Mouse (Mus musculus): ENCODE data around the gene Rnf115. TPM values are rescaled to one million over a fixed set of nuclear protein-coding genes. Genes with fewer than 3 reads are reported as not detected.

Rnf115 gene
- polyA plus RNA-seq, 1 experiment from 2014 or later = 59.0 TPM

GRCm38 (mm10) chr3:96812395-96813091 lies 85.1 kb downstream of the Rnf115 start:
- DNase-seq (ENCODE audit: low spot score) (peak; percentile 86), ATAC-seq (replicated peaks; ENCODE audit: low FRiP score, low read depth) (peak; percentile 56; the same call in 1 of the 2 replicates)
- Histone ChIP-seq H3K4me3 (replicated peaks; ENCODE audit: low read depth, low read length) (no peak overlapping the region), H3K36me3 (ENCODE audit: insufficient read depth, low read length) (no peaks in the 10 kb centered on the region), H3K4me1 (replicated peaks; ENCODE audit: insufficient read depth, low read length) (no peaks in the 10 kb centered on the region), H3K27ac (no peak overlapping the region), H3K9me3 (replicated peaks; ENCODE audit: low read length) (no peaks in the 10 kb centered on the region), H3K27me3 (ENCODE audit: insufficient read depth, low read length) (no peaks in the 10 kb centered on the region), H3K9ac (ENCODE audit: low read depth, low read length) (no peak overlapping the region), H3K4me2 (ENCODE audit: low read length) (peak overlapping the region; percentile 30; the same call in 1 of the 2 replicates)
- WGBS = 33% methylated on average over 20 of the region's 20 CpGs
- peak; percentile 73 for TF ChIP-seq CTCF (IDR thresholded peaks at IDR 0.05; ENCODE audit: low read depth)

GRCm38 (mm10) chr3:96813106-96813505 lies 85.6 kb downstream of the Rnf115 start:
- no peak overlapping the region for H3K4me3 ChIP-seq (replicated peaks; ENCODE audit: low read depth, low read length)
- H3K27me3 ChIP-seq (ENCODE audit: insufficient read depth, low read length) = no peaks in the 10 kb centered on the region
- peak; percentile 60; the same call in 1 of the 2 replicates for TF ChIP-seq CTCF (IDR thresholded peaks at IDR 0.05; ENCODE audit: low read depth)
- H3K9me3 ChIP-seq (replicated peaks; ENCODE audit: low read length) = no peaks in the 10 kb centered on the region
- no peak overlapping the region for H3K27ac ChIP-seq
- H3K4me2 ChIP-seq (ENCODE audit: low read length) = peak overlapping the region; percentile 30
- no peak overlapping the region for H3K9ac ChIP-seq (ENCODE audit: low read depth, low read length)
- ATAC-seq (replicated peaks; ENCODE audit: low FRiP score, low read depth) (peak; percentile 64; the same call in 1 of the 2 replicates), DNase-seq (ENCODE audit: low spot score) (peak; percentile 69)
- no peaks in the 10 kb centered on the region for H3K4me1 ChIP-seq (replicated peaks; ENCODE audit: insufficient read depth, low read length)
- H3K36me3 ChIP-seq (ENCODE audit: insufficient read depth, low read length) = no peaks in the 10 kb centered on the region
- WGBS = 18% methylated on average over 9 of the region's 9 CpGs

- Histone ChIP-seq H3K4me3 (replicated peaks; ENCODE audit: low read depth, low read length) (no peak overlapping the region), H3K27me3 (ENCODE audit: insufficient read depth, low read length) (no peaks in the 10 kb centered on the region)
Measured at GRCm38 (mm10) chr3:96813591-96814244, 86.3 kb downstream of the Rnf115 start.

GRCm38 (mm10) chr3:96814342-96814741 lies 86.9 kb downstream of the Rnf115 start:
- Histone ChIP-seq H3K27ac (no peak overlapping the region), H3K9ac (ENCODE audit: low read depth, low read length) (no peak overlapping the region), H3K36me3 (ENCODE audit: insufficient read depth, low read length) (no peaks in the 10 kb centered on the region), H3K27me3 (ENCODE audit: insufficient read depth, low read length) (no peaks in the 10 kb centered on the region), H3K4me1 (replicated peaks; ENCODE audit: insufficient read depth, low read length) (no peaks in the 10 kb centered on the region), H3K4me3 (replicated peaks; ENCODE audit: low read depth, low read length) (no peak overlapping the region), H3K4me2 (ENCODE audit: low read length) (no peak overlapping the region), H3K9me3 (replicated peaks; ENCODE audit: low read length) (no peaks in the 10 kb centered on the region)
- ATAC-seq (replicated peaks; ENCODE audit: low FRiP score, low read depth) (no peak), DNase-seq (ENCODE audit: low spot score) (no peak)
- TF ChIP-seq CTCF (IDR thresholded peaks at IDR 0.05; ENCODE audit: low read depth) = no peak
- whole genome bisulfite sequencing = 77% methylated on average over 6 of the region's 6 CpGs

More at GRCm38 (mm10) chr3:96813591-96814244, 86.3 kb downstream of the Rnf115 start:
- no peaks in the 10 kb centered on the region for H3K4me1 ChIP-seq (replicated peaks; ENCODE audit: insufficient read depth, low read length)
- DNase-seq (ENCODE audit: low spot score) (no peak), ATAC-seq (replicated peaks; ENCODE audit: low FRiP score, low read depth) (0 out of 2 replicates have a peak, but pooled peaks have one; percentile 42)
- TF ChIP-seq CTCF (IDR thresholded peaks at IDR 0.05; ENCODE audit: low read depth) = no peak
- no peaks in the 10 kb centered on the region for H3K9me3 ChIP-seq (replicated peaks; ENCODE audit: low read length)
- no peak overlapping the region for H3K9ac ChIP-seq (ENCODE audit: low read depth, low read length)
- H3K36me3 ChIP-seq (ENCODE audit: insufficient read depth, low read length) = no peaks in the 10 kb centered on the region
- 50% methylated on average over 7 of the region's 7 CpGs for WGBS
- H3K4me2 ChIP-seq (ENCODE audit: low read length) = no peak overlapping the region; the same call in 1 of the 2 replicates
- no peak overlapping the region for H3K27ac ChIP-seq

- Histone ChIP-seq H3K36me3 (ENCODE audit: insufficient read depth, low read length) (no peaks in the 10 kb centered on the region), H3K27me3 (ENCODE audit: insufficient read depth, low read length) (no peaks in the 10 kb centered on the region), H3K4me1 (replicated peaks; ENCODE audit: insufficient read depth, low read length) (no peaks in the 10 kb centered on the region), H3K9me3 (replicated peaks; ENCODE audit: low read length) (no peaks in the 10 kb centered on the region), H3K27ac (no peak overlapping the region), H3K4me3 (replicated peaks; ENCODE audit: low read depth, low read length) (no peak overlapping the region), H3K4me2 (ENCODE audit: low read length) (no peak overlapping the region), H3K9ac (ENCODE audit: low read depth, low read length) (no peak overlapping the region)
- DNase-seq (ENCODE audit: low spot score) (no peak), ATAC-seq (replicated peaks; ENCODE audit: low FRiP score, low read depth) (peak; percentile 53; the same call in 1 of the 2 replicates)
- WGBS = 81% methylated on average over 6 of the region's 6 CpGs
- no peak for TF ChIP-seq CTCF (IDR thresholded peaks at IDR 0.05; ENCODE audit: low read depth)
Measured at GRCm38 (mm10) chr3:96820116-96820915, 92.9 kb downstream of the Rnf115 start.

- Histone ChIP-seq H3K9ac (ENCODE audit: low read depth, low read length) (no peak overlapping the region), H3K4me3 (replicated peaks; ENCODE audit: low read depth, low read length) (no peak overlapping the region), H3K9me3 (replicated peaks; ENCODE audit: low read length) (no peaks in the 10 kb centered on the region), H3K4me1 (replicated peaks; ENCODE audit: insufficient read depth, low read length) (no peaks in the 10 kb centered on the region), H3K36me3 (ENCODE audit: insufficient read depth, low read length) (no peaks in the 10 kb centered on the region), H3K27ac (no peak overlapping the region), H3K4me2 (ENCODE audit: low read length) (no peak overlapping the region), H3K27me3 (ENCODE audit: insufficient read depth, low read length) (no peaks in the 10 kb centered on the region)
- TF ChIP-seq CTCF (IDR thresholded peaks at IDR 0.05; ENCODE audit: low read depth) = no peak
- DNase-seq (ENCODE audit: low spot score) (no peak), ATAC-seq (replicated peaks; ENCODE audit: low FRiP score, low read depth) (no peak)
- WGBS = 95% methylated on average over 4 of the region's 4 CpGs
Measured at GRCm38 (mm10) chr3:96821581-96821980, 94.1 kb downstream of the Rnf115 start.

Data from kidney, postnatal 0 days (tissue).